Mouse (Mus musculus) 416B (cell line): Measurements from ENCODE around the gene Kat7.

Experiments
- DNase-seq: peaks from one replicate; pipeline ENCODE4 v3.0.0; 2011; ENCODE audit warnings: low read depth

Kat7 gene

GRCm38 (mm10) chr11:95333805-95334204 is 23.8 kb upstream of the Kat7 start:
- no peak for DNase-seq

DNA sequence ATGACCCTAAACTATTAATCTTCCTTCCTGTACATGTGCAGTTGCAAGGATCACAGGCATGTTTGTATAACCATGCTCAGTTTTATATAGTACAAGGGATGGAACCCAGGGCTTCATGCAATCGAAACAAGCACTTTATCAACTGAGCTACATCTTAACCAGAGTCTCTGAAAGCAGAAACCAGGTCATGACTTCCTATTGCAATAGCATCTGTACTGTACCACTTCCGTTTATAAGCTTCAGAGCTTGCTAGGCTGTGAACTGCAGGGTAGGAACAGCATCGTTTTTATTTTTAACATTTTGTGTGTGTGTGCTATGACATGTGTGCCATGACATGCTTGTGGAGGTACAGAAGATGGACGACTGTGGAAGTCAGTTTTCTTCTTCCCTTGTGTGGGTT is 23.2 kb upstream of the Kat7 start:
- DNase-seq, result peak; percentile 78

- DNase-seq, result peak; percentile 88
Measured at GRCm38 (mm10) chr11:95330662-95331061, 20.6 kb upstream of the Kat7 start.

- DNase-seq, result no peak
Measured at GRCm38 (mm10) chr11:95328629-95329028, 18.6 kb upstream of the Kat7 start.

GRCm38 (mm10) chr11:95326243-95326642 is 16.2 kb upstream of the Kat7 start:
- DNase-seq, result no peak

GRCm38 (mm10) chr11:95325832-95326231 is 15.8 kb upstream of the Kat7 start:
- no peak for DNase-seq

DNA sequence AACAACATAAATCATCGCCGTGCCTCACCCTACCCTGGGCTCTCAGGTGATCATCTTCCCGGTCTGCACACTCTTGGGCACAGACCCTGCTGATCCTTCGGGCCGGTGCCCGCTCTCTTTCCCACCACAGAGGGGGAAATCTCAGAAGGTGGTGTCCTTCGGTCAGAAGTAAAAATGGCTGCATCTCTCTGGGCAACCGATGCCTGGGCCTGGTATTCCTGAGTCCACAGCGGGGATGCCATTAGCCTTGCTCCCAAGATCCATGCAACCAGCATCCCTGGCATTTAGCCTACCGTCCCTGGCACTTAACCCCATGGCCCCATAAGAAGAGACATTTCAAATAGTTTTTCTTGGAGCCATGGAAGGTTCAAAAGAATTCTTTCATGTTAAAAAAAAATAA is 14.1 kb upstream of the Kat7 start:
- no peak for DNase-seq

GRCm38 (mm10) chr11:95320010-95320409 is 10.0 kb upstream of the Kat7 start:
- no peak for DNase-seq

DNA sequence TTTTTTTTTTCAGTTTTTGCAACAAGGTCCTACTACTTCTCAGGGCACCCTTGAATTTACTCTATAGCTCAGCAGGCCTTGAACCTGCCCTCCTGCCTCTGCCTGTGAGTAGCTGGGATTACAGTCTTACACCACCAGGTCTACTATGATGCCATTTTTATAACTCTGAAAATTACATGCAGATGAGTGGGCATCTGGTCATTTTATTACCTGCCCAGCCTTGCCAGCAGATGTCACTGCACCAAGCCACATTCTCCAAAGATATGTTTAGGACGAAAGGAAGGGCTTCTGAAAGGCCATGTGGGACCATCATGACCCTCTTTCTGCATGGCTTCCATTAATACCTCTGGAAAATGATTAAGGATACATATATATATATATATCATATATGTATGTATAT is 9.5 kb upstream of the Kat7 start:
- peak; percentile 71 for DNase-seq

GRCm38 (mm10) chr11:95318116-95318515 is 8.1 kb upstream of the Kat7 start:
- no peak for DNase-seq

- peak; percentile 33 for DNase-seq
Measured at GRCm38 (mm10) chr11:95315215-95315955, 5.3 kb upstream of the Kat7 start.

DNA sequence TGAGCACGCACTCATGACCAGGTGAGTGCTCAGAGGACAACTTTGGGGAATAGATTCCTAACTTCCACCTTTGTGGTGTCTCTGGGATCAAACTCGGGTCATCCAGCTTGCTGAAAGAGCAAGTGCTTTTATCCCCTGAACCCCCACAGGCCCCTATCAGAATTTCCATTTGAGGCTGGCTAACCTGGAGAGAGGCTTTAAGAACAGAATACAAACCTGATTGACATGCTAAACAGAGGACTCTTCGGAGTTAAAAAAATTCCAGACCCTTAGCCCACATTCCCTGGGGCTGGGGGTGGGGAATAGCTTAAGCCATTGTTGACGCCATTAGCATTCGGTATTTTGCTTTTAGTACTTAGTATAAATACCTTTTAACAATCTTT is 1.4 kb upstream of the Kat7 start:
- DNase-seq, result no peak

- DNase-seq, result no peak
Measured at GRCm38 (mm10) chr11:95310648-95311424, 790 bp upstream of the Kat7 start.

- peak; percentile 99 for DNase-seq
Measured at GRCm38 (mm10) chr11:95309510-95310006, 488 bp downstream of the Kat7 start.

- DNase-seq, result no peak
Measured at GRCm38 (mm10) chr11:95307526-95307925, 2.5 kb downstream of the Kat7 start.

DNA sequence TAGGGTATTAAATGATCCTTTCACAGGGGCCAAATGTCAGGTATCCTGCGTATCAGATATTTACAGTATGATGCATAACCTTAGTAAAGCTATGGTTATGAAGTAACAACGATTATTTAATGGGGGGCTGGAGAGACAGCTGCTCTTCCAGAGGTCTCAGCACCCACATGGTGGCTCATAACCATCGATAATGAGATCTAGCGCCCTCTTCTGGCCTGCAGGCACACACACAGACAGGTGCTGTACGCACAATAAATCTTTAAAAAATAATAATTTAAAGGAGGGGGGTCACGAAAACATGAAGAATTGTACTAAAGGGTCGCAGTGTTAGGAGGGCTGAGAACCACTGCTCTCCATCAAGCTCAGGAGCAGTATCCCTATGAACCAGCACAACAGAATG is 4.4 kb downstream of the Kat7 start:
- DNase-seq, result peak; percentile 36

GRCm38 (mm10) chr11:95301772-95302171 is 8.3 kb downstream of the Kat7 start:
- DNase-seq, result no peak

DNA sequence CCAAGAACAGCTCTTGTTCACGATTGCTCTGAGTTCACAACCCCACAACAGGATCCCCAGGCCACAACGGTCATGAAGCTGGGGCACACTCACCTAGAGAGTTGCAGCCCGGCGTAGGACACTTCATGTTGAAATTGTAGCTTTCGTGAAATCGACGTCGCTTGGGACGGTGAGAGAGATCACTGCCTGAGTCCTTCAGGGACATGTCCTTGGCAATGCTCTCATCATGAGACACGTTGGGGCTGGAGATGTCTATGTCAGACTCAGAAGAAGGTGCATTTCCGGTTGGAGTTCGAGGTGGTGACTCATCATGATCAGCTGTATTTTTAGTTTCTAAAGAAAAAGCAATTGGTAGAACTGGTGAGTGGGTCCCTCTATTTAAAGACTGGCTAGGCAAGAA is 10.2 kb downstream of the Kat7 start:
- DNase-seq, result peak; percentile 71

GRCm38 (mm10) chr11:95298146-95298545 is 11.9 kb downstream of the Kat7 start:
- DNase-seq, result peak; percentile 82

- no peak for DNase-seq
Measured at GRCm38 (mm10) chr11:95295736-95296135, 14.3 kb downstream of the Kat7 start.

DNA sequence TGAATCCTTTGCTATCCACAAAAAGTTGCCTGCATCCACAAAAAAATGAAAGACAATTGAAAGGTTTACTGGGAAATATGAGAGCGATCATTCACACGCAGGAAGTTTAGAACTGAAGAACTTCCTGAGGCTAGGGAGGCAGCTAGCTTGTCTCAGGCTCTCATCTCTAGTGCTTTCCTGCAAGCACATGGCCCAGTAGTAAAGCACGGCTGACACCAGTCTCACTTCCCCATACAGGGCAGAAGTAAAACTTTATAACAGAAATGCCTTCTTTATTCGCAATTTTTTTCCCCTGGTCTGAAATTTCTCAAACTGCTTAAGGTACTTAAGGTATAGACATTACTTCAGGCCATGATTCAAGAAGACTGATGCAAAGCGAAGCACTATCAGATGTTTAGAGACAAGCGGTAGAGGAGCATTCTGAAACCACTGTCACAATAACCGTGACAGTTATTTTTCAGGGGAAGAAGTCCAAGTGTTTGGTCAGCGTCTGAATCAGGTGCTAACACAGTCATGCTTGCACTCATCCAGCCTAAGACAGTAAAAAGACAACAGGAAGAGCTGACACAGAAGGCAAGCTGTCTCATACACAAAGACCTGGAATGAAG is 16.9 kb downstream of the Kat7 start:
- peak; percentile 68 for DNase-seq

DNA sequence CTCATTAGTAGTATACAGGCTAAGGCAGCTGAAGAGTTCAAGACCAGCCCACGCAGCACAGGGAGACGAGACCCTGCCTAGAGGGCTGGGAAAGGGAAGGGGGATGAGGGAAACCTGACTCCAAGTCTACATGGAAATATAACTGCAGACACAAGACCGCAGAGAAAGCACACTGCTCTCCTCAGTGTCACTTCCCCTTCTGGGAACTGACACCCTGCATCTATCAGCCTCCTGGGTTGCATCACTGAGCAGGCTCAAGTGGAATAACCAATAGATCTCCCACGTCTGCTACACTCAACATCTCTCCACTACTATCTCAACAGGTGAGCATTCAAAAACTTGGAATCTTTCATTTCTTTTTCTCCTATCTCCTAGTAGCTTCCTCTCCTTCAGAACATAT is 18.0 kb downstream of the Kat7 start:
- peak; percentile 75 for DNase-seq

GRCm38 (mm10) chr11:95282331-95282730 is 27.7 kb downstream of the Kat7 start:
- DNase-seq, result no peak
